Mouse (Mus musculus) MEL (cell line): ENCODE measurements around the gene Cdkal1.

Source experiments
- BHLHE40 ChIP-seq: IDR thresholded peaks from 2 replicates; pipeline ENCODE4 v1.6.1; 2012; ENCODE audit warnings: low read depth, mild to moderate bottlenecking, inconsistent platforms, low read length, improper control_type of control experiment, borderline replicate concordance
- CTCF ChIP-seq, 3 experiments: IDR thresholded peaks in 2 of 3; conservative IDR thresholded peaks in 1 of 3; 2 replicates each; pipeline ENCODE4 v1.5.1; 2011 to 2012; ENCODE audit warnings: low read length in 3 of 3, low read depth in 2 of 3, mild to moderate bottlenecking in 2 of 3, improper control_type of control experiment in 1 of 3, inconsistent platforms in 1 of 3, mixed read lengths in 1 of 3, moderate library complexity in 1 of 3; ENCODE audit not compliant: control insufficient read depth in 1 of 3, insufficient read depth in 1 of 3, poor library complexity in 1 of 3, severe bottlenecking in 1 of 3
- ELF1 ChIP-seq: IDR thresholded peaks from 2 replicates; pipeline ENCODE4 v1.6.1; 2014; ENCODE audit warnings: low read depth, mild to moderate bottlenecking, inconsistent platforms, low read length, improper control_type of control experiment, moderate library complexity
- EP300 ChIP-seq, 2 experiments: IDR thresholded peaks; 2 replicates each; pipeline ENCODE4 v1.6.1; 2011; ENCODE audit warnings: improper control_type of control experiment in 2 of 2, low read length in 2 of 2, low read depth in 1 of 2, mild to moderate bottlenecking in 1 of 2
- HCFC1 ChIP-seq: IDR thresholded peaks from 2 replicates; pipeline ENCODE4 v1.6.1; 2012; ENCODE audit warnings: low read depth, mild to moderate bottlenecking, inconsistent platforms, low read length, improper control_type of control experiment, moderate library complexity
- MAFK ChIP-seq: IDR thresholded peaks from 2 replicates; pipeline ENCODE4 v1.6.1; 2011; ENCODE audit warnings: low read depth, mild to moderate bottlenecking, low read length, improper control_type of control experiment, borderline replicate concordance
- MXI1 ChIP-seq: IDR thresholded peaks from 2 replicates; pipeline ENCODE4 v1.6.1; 2011; ENCODE audit warnings: mild to moderate bottlenecking, low read depth, low read length, improper control_type of control experiment
- NRF1 ChIP-seq: IDR thresholded peaks from 2 replicates; pipeline ENCODE4 v1.6.1; 2014; ENCODE audit warnings: low read depth, mild to moderate bottlenecking, inconsistent platforms, low read length, improper control_type of control experiment, moderate library complexity; ENCODE audit not compliant: poor library complexity, insufficient read depth, severe bottlenecking
- POLR2A ChIP-seq, 2 experiments: IDR thresholded peaks; 2 replicates each; pipeline ENCODE4 v1.6.1; 2011 to 2012; ENCODE audit warnings: low read length in 2 of 2, mild to moderate bottlenecking in 2 of 2, control low read depth in 1 of 2, improper control_type of control experiment in 1 of 2, low read depth in 1 of 2, moderate library complexity in 1 of 2; ENCODE audit not compliant: control insufficient read depth in 1 of 2, insufficient read depth in 1 of 2, poor library complexity in 1 of 2
- POLR2AphosphoS2 ChIP-seq: IDR thresholded peaks from 2 replicates; pipeline ENCODE4 v1.6.1; 2011; ENCODE audit warnings: low read length, improper control_type of control experiment
- POLR2AphosphoS5 ChIP-seq: IDR thresholded peaks from 2 replicates; pipeline ENCODE4 v1.6.1; 2012; ENCODE audit warnings: low read depth, borderline replicate concordance, mild to moderate bottlenecking, inconsistent platforms, low read length, moderate library complexity, mixed read lengths
- SMC3 ChIP-seq: IDR thresholded peaks from 2 replicates; pipeline ENCODE4 v1.6.1; 2011; ENCODE audit warnings: low read depth, low read length, improper control_type of control experiment
- USF2 ChIP-seq, 2 experiments: IDR thresholded peaks; 2 replicates each; pipeline ENCODE4 v1.6.1; 2011 to 2012; ENCODE audit warnings: improper control_type of control experiment in 2 of 2, low read length in 2 of 2, borderline replicate concordance in 1 of 2, inconsistent platforms in 1 of 2, low read depth in 1 of 2, mild to moderate bottlenecking in 1 of 2; ENCODE audit not compliant: insufficient read depth in 1 of 2
- ZKSCAN1 ChIP-seq: IDR thresholded peaks from 2 replicates; pipeline ENCODE4 v1.6.1; 2012; ENCODE audit warnings: low read depth, mild to moderate bottlenecking, inconsistent platforms, low read length, improper control_type of control experiment, moderate library complexity

DNA sequence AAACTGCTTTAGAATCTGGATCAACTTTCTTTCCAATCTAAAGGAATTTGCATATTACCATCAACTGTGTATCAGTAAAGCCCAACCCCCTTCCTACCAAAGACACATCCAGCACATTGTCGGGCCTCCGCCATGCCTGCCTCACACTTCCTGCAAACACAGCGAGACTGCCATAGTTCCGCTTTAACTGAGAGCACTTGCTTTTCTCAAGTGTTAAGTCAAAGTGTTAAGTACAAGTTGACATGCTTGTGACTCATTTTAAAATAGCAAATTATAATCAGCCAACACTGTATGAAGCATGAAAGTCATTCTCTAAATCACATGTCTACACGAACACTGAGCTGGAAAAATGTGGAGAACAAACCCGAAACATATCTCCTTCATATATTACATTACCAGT is 305.3 kb downstream of the Cdkal1 start:
- TF ChIP-seq POLR2AphosphoS5 (no peak), ZKSCAN1 (no peak), HCFC1 (no peak), POLR2A (IDR thresholded peaks at IDR 0.05; ENCODE audit: control insufficient read depth in 1 of 2, insufficient read depth in 1 of 2, low read depth in 1 of 2, low read length in 2 of 2, poor library complexity in 1 of 2) (no peak), CTCF (IDR thresholded peaks at IDR 0.05 in 2 of 3, conservative IDR thresholded peaks at IDR 0.05 in 1 of 3; ENCODE audit: control insufficient read depth in 1 of 3, insufficient read depth in 1 of 3, low read depth in 2 of 3, low read length in 3 of 3, poor library complexity in 1 of 3, severe bottlenecking in 1 of 3) (no peak), ELF1 (no peak), POLR2AphosphoS2 (no peak), NRF1 (no peak), USF2 (IDR thresholded peaks at IDR 0.05; ENCODE audit: borderline replicate concordance in 1 of 2, insufficient read depth in 1 of 2, low read depth in 1 of 2, low read length in 2 of 2) (no peak), BHLHE40 (no peak), SMC3 (no peak), EP300 (IDR thresholded peaks at IDR 0.05; ENCODE audit: low read depth in 1 of 2, low read length in 2 of 2) (no peak), MXI1 (no peak), MAFK (no peak)
